Mouse (Mus musculus): ENCODE measurements around the gene Wdr60.

- TF ChIP-seq POLR2A (IDR thresholded peaks at IDR 0.05; ENCODE audit: borderline replicate concordance, low read depth, low read length) (no peak), CTCF (IDR thresholded peaks at IDR 0.05; ENCODE audit: low read depth, low read length) (no peak)
Measured at GRCm38 (mm10) chr12:116280149-116280652, 17.4 kb upstream of the Wdr60 start.

All from bone marrow macrophage, adult 2 months (primary cell).